Mouse (Mus musculus): ENCODE data around the gene Cyp4f39.

DNA sequence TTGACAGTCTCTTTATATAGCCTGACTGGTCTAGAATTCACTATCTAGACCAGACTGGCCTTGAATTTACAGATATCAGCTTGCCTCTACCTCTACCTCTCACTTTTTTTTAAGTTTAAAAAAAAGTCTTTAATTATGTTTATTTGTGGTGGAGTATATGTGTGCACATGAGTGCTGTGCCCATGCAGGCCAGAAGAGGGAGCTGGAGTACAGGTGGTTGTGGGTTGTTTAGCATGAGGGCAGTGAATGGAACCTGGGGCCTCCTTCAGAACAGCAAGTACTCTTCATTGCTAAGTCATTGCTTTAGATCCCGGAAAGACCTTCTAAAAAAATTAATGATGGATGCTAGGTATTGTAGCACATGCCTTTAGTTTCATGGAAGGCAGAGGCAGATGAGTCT is 3.5 kb upstream of the Cyp4f39 start:
- TF ChIP-seq CTCF (IDR thresholded peaks at IDR 0.05; ENCODE audit: low read depth) (no peak), EP300 (IDR thresholded peaks at IDR 0.05; ENCODE audit: low read depth) (no peak)
